Mouse (Mus musculus) embryonic stem cell, embryonic (primary cell): ENCODE results near the gene Rnf213.

ENCODE experiments used
- CTCF ChIA-PET, 4 experiments: fragments of 300-600 bp in 2 of 4; fragments of 350-600 bp in 2 of 4; sonication (Branson Sonifier 250); formaldehyde crosslinking; loops; one replicate each; lab custom pipeline; 2022; ENCODE audit warnings: inconsistent platforms in 2 of 4; lab: Charles Lee
- POLR2A ChIA-PET, 4 experiments: fragments of 300-600 bp in 2 of 4; fragments of 350-600 bp in 2 of 4; sonication (Branson Sonifier 250); formaldehyde crosslinking; loops; one replicate each; lab custom pipeline; 2022; ENCODE audit warnings: antibody characterized with exemption in 4 of 4, inconsistent platforms in 1 of 4; lab: Charles Lee

Rnf213 gene

DNA sequence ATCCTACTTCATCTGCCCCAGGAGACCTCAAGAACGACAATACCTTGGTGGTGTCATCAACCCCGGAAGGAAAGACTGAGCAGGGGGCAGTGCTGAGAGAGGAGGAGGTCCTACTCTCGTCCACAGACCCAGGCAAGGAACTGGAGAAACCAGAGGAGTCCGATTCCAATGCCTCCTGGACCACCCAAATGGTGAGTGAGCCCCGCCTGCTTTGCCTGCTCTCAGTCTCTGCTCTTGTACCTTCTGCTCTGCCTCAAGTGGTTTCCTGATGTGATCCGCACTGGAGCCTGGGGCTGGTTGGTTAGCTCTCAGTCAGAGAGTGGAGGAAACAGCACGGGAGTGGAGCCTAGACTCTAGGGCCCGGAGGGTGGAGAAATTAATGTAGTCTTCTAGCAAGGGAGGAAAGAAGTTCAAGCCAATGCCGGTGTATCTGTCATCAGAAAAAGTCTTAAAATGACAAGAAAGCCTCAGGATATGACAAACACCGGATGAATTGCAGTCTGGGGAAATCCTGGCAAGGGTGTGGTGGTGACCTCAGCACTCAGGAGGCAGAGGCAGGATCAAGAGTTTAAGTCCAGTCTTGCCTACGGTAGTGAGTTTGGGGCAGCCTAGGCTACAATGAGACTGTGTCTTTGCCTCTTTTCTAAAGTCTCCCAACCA is 9.7 kb downstream of the Rnf213 start:
- ChIA-PET CTCF (interaction anchor here in 3 of 4 experiments (0.5 to 1.8 kb wide), 3 partner anchors 11 to 725 kb away, joined by 3 to 14 read pairs (median 14); no protein-coding TSS in a partner anchor), POLR2A (interaction anchor here in 3 of 4 experiments (0.6 to 6.0 kb wide), 13 partner anchors 9 to 278 kb away, joined by 3 to 48 read pairs (median 3); partner anchors contain the start of gene Rnf213 (in 3 of the 3))

GRCm38 (mm10) chr11:119404627-119405026 is 11.7 kb downstream of the Rnf213 start:
- CTCF ChIA-PET, result interaction anchor here (0.6 to 4.2 kb wide), 43 partner anchors 9 to 368 kb away, joined by 3 to 29 read pairs (median 4); partner anchors contain the start of genes Rnf213 (in 2 of the 4), Sgsh (in 1 of the 4) and Slc26a11 (in 1 of the 4)
- POLR2A ChIA-PET, result interaction anchor here (0.6 to 6.0 kb wide), 18 partner anchors 9 to 323 kb away, joined by 3 to 48 read pairs (median 4); partner anchors contain the start of genes Rnf213 (in 2 of the 4), Sgsh (in 1 of the 4) and Slc26a11 (in 1 of the 4)

DNA sequence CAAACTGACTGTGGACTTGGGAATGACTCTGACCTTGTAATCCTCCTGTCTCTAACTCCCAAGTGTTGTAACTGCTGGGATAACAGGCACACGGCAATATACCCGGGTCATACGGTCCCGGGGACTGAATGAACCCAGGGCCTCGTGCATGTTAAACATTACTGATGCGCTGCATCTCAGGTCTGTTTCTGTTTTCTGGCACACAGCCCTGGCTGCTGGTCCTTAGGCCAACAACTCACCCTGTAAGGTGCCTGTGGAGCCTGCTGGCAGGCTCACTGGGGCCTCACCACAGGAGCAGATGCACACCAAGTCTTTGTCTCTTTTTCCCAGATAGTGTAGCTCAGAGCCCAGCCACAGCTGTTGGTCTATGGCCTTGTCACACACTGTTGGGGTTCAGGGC is 14.5 kb downstream of the Rnf213 start:
- CTCF ChIA-PET, result interaction anchor here in 2 of 4 experiments (0.9 to 4.2 kb wide), 3 partner anchors 21 to 134 kb away, joined by 3 to 29 read pairs (median 5); no protein-coding TSS in a partner anchor

GRCm38 (mm10) chr11:119407977-119408376 is 15.1 kb downstream of the Rnf213 start:
- ChIA-PET POLR2A (interaction anchor here in 2 of 4 experiments (0.6 to 1.1 kb wide), 4 partner anchors 15 to 534 kb away, joined by 3 to 4 read pairs (median 3); partner anchors contain the start of genes Baiap2 (in 1 of the 2) and Rnf213 (in 1 of the 2)), CTCF (interaction anchor here in 2 of 4 experiments (0.9 to 1.3 kb wide), 2 partner anchors 21 to 135 kb away, joined by 3 to 5 read pairs; no protein-coding TSS in a partner anchor)

More for the DNA sequence above, 14.5 kb downstream of the Rnf213 start:
- POLR2A ChIA-PET, result interaction anchor here in 3 of 4 experiments (0.6 to 1.2 kb wide), 6 partner anchors 8 to 535 kb away, joined by 3 to 5 read pairs (median 3); partner anchors contain the start of genes Baiap2 (in 1 of the 3) and Rnf213 (in 1 of the 3)

DNA sequence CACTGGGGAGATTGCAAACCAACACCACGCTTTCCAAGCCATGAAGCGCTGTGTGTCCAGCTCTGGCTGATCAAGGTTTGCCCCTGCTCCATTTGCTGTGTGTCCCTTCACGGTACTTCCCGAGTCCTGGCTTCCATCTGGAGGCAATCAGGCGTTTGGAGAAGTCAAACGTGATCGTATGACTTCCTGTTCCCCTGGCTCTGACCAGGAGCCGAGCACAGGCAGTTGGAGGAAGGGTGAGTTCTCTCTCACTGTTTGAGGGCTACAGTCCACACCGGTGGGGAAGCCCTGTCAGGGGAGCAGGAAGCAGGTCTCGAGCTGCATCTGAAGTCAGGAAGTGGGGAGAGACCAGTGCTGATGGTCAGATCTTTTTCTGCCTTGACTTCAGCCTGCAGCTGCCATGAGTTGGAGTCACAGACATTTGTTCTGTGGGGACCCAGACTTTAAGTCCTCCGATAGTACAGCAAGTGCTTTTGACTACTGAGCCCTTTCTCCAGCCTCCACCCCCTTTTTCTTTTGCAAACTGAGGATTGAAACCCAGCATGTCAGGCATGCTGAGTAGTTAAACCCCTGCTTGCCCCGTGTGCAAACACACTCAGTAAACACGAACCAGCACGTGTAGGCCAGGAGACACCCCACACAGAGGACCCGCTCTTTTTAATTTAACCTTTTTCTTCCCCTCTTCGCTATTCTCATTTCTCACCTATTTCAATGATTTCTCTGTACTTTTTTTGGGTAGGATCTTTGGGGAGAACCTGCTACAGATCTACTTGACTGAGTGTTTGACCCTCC is 26.6 kb downstream of the Rnf213 start:
- POLR2A ChIA-PET, result interaction anchor here in 3 of 4 experiments (0.6 to 1.2 kb wide), 7 partner anchors 9 to 1445 kb away, joined by 3 to 6 read pairs (median 3); no protein-coding TSS in a partner anchor

DNA sequence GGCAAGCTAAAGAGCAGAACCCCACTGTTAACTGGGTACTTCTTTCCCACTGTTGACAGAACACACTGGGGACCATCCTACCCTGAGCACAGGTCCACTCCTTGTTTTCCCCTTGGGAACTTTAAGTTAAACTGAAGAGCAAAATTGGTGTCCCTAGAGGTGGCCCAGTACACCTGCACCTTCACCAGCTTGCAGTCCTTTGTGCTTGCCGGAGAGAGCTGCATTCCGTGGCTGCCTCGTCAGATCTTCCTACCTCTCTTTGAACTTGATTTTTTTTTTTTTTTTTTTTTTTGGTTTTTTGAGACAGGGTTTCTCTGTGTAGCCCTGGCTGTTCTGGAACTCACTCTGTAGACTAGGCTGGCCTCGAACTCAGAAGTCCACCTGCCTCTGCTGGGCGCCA is 27.5 kb downstream of the Rnf213 start:
- ChIA-PET CTCF (interaction anchor here (0.6 to 0.9 kb wide), 4 partner anchors 15 to 184 kb away, joined by 3 to 5 read pairs (median 3); no protein-coding TSS in a partner anchor), POLR2A (interaction anchor here in 3 of 4 experiments (0.6 to 1.2 kb wide), 7 partner anchors 8 to 352 kb away, joined by 3 to 6 read pairs (median 3); no protein-coding TSS in a partner anchor)

More for the DNA sequence above, 26.6 kb downstream of the Rnf213 start:
- CTCF ChIA-PET, result interaction anchor here in 1 of 4 experiments (1.4 kb wide), 1 partner anchor 16 kb away, joined by 4 read pairs; no protein-coding TSS in a partner anchor

DNA sequence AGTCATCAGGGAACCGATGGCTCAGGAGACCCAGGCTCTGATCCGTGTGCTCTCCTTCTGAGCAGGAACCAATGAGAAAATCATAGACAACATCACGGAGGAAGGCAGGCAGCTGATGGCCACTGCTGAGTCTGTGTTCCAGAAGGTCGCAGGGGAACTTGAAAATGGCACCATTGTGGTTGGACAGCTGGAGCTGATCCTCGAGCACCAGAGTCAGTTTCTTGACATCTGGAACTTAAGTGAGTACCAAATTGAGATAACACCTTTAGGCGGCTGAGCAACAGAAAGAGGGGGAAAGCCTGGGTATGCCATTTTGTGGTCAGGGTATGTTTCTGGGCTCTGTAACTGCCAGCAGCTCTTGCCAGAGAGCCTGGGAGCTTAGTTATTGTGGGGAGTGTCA is 34.5 kb downstream of the Rnf213 start:
- ChIA-PET POLR2A (interaction anchor here in 2 of 4 experiments (0.6 to 1.9 kb wide), 4 partner anchors 10 to 515 kb away, joined by 3 to 9 read pairs (median 4); partner anchors contain the start of genes Baiap2 (in 1 of the 2) and Endov (in 1 of the 2)), CTCF (interaction anchor here in 2 of 4 experiments (0.6 to 1.8 kb wide), 3 partner anchors 63 to 226 kb away, joined by 3 to 7 read pairs (median 6); partner anchors contain the start of gene Endov (in 1 of the 2))

GRCm38 (mm10) chr11:119427986-119428385 is 35.1 kb downstream of the Rnf213 start:
- ChIA-PET POLR2A (interaction anchor here in 3 of 4 experiments (0.5 to 1.8 kb wide), 17 partner anchors 10 to 1558 kb away, joined by 3 to 9 read pairs (median 3); partner anchors contain the start of genes Baiap2 (in 3 of the 3), Endov (in 2 of the 3) and Tepsin (in 1 of the 3)), CTCF (interaction anchor here in 2 of 4 experiments (0.7 to 1.8 kb wide), 10 partner anchors 21 to 200 kb away, joined by 3 to 7 read pairs (median 4); partner anchors contain the start of gene Endov (in 1 of the 2))

DNA sequence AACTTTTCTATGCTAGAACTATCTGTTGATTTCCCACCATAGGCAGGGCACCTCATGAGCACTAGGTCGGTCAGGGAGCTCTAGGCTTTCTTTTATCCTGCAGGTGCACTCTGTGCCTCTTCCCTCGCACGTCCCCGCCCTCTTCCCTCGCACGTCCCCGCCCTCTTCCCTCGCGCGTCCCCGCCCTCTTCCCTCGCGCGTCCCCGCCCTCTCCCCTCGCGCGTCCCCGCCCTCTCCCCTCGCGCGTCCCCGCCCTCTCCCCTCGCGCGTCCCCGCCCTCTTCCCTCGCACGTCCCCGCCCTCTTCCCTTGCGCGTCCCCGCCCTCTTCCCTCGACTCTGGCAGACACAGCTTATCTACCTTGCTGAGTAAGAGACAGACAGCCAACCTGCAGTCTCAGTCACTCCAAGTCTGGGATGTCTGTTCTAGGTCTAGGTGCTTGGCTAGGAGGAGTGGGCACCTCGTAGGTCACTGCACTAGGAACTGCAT is 35.8 kb downstream of the Rnf213 start:
- ChIA-PET POLR2A (interaction anchor here (0.5 to 1.8 kb wide), 26 partner anchors 9 to 811 kb away, joined by 3 to 9 read pairs (median 3); partner anchors contain the start of genes Baiap2 (in 3 of the 4), Endov (in 2 of the 4), Rnf213 (in 2 of the 4) and Tepsin (in 1 of the 4)), CTCF (interaction anchor here in 3 of 4 experiments (0.5 to 1.8 kb wide), 20 partner anchors 19 to 782 kb away, joined by 3 to 25 read pairs (median 3); partner anchors contain the start of gene Endov (in 1 of the 3))

DNA sequence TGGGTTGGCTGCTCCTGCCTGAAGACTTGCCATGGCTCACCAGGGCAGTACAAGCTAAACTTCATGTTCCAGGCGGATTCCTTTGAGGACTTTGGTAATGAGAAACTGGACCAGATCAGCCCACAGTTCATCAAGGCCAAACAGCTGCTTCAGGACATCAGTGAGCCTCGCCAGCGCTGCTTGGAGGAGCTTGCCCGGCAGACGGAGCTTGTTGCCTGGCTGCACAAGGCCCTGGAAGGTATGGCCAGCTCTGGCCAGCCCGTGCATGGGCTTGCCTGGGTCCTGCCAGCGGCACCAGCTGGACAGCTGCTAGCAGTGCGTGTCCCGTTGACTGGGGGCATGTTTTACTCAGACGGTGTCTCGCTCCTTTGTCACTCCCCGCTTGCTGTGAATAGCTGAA is 38.6 kb downstream of the Rnf213 start:
- POLR2A ChIA-PET, result interaction anchor here in 2 of 4 experiments (1.1 to 2.2 kb wide), 6 partner anchors 9 to 511 kb away, joined by 3 to 8 read pairs (median 4); partner anchors contain the start of gene Baiap2 (in 1 of the 2)

DNA sequence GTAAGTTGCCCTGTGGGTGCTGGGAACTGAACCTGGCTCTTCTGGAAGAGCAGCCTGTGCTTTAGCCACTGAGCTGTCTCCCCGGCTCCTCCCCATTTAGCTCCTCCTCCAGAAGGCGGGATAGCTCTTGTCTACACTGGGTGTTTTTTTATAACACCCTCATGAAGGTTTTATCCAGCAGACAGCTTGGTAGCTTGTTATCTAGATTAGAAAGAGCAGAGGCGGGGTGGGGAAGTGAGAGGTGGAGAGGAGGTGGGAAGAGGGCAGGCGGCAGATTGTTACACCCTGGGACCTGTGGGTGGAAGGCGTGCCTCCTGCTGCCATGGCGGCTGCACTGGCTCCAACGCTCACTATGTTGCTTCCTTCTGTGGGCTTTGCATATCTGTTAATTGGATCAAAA is 39.8 kb downstream of the Rnf213 start:
- ChIA-PET POLR2A (interaction anchor here in 1 of 4 experiments (1.1 kb wide), 1 partner anchor 20 kb away, joined by 3 read pairs; no protein-coding TSS in a partner anchor), CTCF (no interaction called here)

More for the DNA sequence above, 38.6 kb downstream of the Rnf213 start:
- CTCF ChIA-PET, result interaction anchor here (0.6 to 1.5 kb wide), 5 partner anchors 7 to 582 kb away, joined by 3 to 4 read pairs (median 3); no protein-coding TSS in a partner anchor

- ChIA-PET POLR2A (no interaction called here), CTCF (no interaction called here)
Observed at GRCm38 (mm10) chr11:119434316-119434715, 41.4 kb downstream of the Rnf213 start.

DNA sequence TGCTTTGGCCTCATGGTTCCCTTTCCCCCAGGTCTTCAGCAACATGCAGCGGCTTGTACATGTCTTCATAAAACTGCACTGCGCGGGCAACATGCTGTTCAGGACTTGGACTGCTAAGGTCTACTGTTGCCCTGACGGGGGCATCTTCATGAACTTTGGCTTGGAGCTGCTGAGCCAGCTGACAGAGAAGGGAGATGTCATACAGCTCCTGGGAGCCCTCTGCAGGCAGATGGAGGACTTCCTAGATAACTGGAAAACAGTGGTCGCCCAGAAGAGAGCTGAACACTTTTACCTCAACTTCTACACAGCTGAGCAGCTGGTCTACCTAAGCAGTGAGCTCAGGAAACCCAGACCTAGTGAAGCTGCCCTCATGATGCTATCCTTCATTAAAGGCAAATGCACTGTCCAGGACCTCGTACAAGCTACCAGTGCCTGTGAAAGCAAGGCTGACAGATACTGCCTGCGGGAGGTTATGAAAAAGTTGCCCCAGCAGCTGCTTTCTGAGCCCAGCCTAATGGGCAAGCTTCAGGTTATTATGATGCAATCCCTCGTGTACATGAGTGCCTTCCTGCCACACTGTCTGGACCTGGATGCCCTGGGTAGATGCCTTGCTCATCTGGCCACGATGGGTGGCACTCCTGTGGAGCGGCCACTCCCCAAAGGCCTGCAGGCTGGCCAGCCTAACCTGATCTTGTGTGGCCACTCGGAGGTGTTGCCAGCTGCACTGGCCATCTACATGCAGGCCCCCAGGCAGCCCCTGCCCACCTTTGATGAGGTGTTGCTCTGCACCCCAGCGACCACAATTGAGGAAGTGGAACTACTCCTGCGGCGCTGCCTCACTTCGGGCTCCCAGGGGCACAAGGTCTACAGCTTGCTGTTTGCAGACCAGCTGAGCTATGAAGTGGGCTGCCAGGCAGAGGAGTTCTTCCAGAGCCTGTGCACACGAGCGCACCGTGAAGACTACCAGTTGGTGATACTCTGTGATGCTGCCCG is 43.3 kb downstream of the Rnf213 start:
- ChIA-PET CTCF (interaction anchor here (0.6 to 1.5 kb wide), 22 partner anchors 12 to 555 kb away, joined by 3 to 7 read pairs (median 4); partner anchors contain the start of gene Endov (in 1 of the 4)), POLR2A (interaction anchor here in 3 of 4 experiments (0.6 to 1.5 kb wide), 12 partner anchors 10 to 692 kb away, joined by 3 to 5 read pairs (median 3); no protein-coding TSS in a partner anchor)

DNA sequence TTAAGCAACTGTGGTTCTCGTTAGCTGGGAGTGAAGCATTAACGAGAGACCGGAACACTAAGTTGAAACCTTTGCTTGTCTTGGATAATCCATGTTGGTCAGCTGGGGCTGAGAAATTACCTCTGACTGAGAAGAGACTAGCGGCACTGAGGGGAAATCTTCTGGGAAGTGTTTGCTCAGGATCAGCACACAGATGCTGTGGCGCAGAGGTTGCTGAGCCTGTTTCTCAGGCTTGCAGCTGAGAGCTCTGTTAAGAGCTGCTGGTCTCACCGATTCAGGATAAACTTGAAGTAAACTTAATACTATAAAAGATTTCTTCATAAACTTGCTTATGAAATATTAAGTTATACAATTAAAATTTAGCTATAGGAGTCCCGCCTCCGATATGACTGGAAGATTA is 45.9 kb downstream of the Rnf213 start:
- POLR2A ChIA-PET, result interaction anchor here in 2 of 4 experiments (0.7 to 1.6 kb wide), 3 partner anchors 11 to 52 kb away, joined by 3 to 5 read pairs (median 3); partner anchors contain the start of gene Endov (in 1 of the 2)
- CTCF ChIA-PET, result interaction anchor here in 2 of 4 experiments (0.9 to 1.2 kb wide), 3 partner anchors 15 to 166 kb away, joined by 3 read pairs; no protein-coding TSS in a partner anchor

DNA sequence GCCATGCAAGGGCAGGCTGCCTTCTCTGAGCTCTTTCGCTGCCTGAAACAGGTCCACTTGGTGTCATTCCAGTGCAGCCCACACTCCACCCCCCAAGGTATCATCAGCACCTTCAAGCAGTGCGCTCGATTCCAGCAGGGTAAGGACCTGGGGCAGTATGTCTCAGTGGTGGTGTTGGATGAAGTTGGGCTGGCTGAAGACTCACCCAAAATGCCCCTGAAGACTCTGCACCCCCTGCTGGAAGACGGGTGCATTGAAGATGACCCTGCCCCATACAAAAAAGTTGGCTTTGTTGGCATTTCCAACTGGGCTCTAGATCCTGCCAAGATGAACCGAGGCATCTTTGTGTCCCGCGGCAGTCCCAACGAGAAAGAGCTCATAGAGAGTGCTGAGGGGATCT is 49.3 kb downstream of the Rnf213 start:
- CTCF ChIA-PET, result interaction anchor here in 2 of 4 experiments (0.5 kb wide), 2 partner anchors 144 to 319 kb away, joined by 4 to 6 read pairs; no protein-coding TSS in a partner anchor
- POLR2A ChIA-PET, result interaction anchor here in 3 of 4 experiments (0.6 to 2.3 kb wide), 3 partner anchors 11 to 144 kb away, joined by 3 to 8 read pairs (median 4); no protein-coding TSS in a partner anchor
